In genomic region chr4:65163698-65164097, GRCm38 (mm10) we compare ENCODE assay signal across 29 mouse cellular contexts. TPM values are rescaled to one million over a fixed set of nuclear protein-coding genes. Genes with fewer than 3 reads are reported as not detected.
"Had no signal": no experiment of that assay in that cellular context is flagged by ENCODE, and none has a peak within 500 bp of the region (broad histone marks: within the 10 kb centered on the region; RNA-seq: fewer than 3 reads in every experiment).

No protein-coding gene starts in this region.

- H3K4me3 ChIP-seq: left cerebral cortex, adult 2 months; limb, embryonic 10.5 days; limb, embryonic 12.5 days; limb, embryonic 13.5 days; limb, embryonic 15.5 days; liver, embryonic 12.5 days; liver, embryonic 13.5 days; liver, embryonic 15.5 days; lung, embryonic 15.5 days; megakaryocyte, embryonic 14.5 days; midbrain, embryonic 10.5 days; midbrain, embryonic 12.5 days; midbrain, embryonic 13.5 days; midbrain, embryonic 15.5 days; myocyte; neural tube, embryonic 12.5 days had no signal

- H3K36me3 ChIP-seq: limb, embryonic 10.5 days; limb, embryonic 12.5 days; limb, embryonic 13.5 days; limb, embryonic 15.5 days; liver, embryonic 12.5 days; liver, embryonic 13.5 days; liver, embryonic 15.5 days; lung, embryonic 15.5 days; midbrain, embryonic 10.5 days; midbrain, embryonic 12.5 days; midbrain, embryonic 13.5 days; midbrain, embryonic 15.5 days; neural tube, embryonic 12.5 days had no signal

- H3K27ac ChIP-seq: left cerebral cortex, adult 2 months; limb, embryonic 10.5 days; limb, embryonic 12.5 days; limb, embryonic 13.5 days; limb, embryonic 15.5 days; liver, embryonic 12.5 days; liver, embryonic 13.5 days; liver, embryonic 14.5 days; liver, embryonic 15.5 days; lung, embryonic 15.5 days; macrophage; midbrain, embryonic 10.5 days; midbrain, embryonic 12.5 days; midbrain, embryonic 13.5 days; midbrain, embryonic 15.5 days; neural tube, embryonic 12.5 days had no signal

- H3K27me3 ChIP-seq: limb, embryonic 12.5 days; limb, embryonic 13.5 days; limb, embryonic 15.5 days; liver, embryonic 12.5 days; liver, embryonic 13.5 days; liver, embryonic 15.5 days; lung, embryonic 15.5 days; megakaryocyte, embryonic 14.5 days; midbrain, embryonic 12.5 days; midbrain, embryonic 13.5 days; midbrain, embryonic 15.5 days; neural tube, embryonic 12.5 days had no signal

- H3K4me1 ChIP-seq: limb, embryonic 10.5 days; limb, embryonic 15.5 days; liver, embryonic 12.5 days; liver, embryonic 13.5 days; liver, embryonic 15.5 days; midbrain, embryonic 12.5 days; midbrain, embryonic 13.5 days; midbrain, embryonic 15.5 days; neural tube, embryonic 12.5 days had no signal

- H3K9ac ChIP-seq: limb, embryonic 12.5 days; limb, embryonic 13.5 days; limb, embryonic 15.5 days; liver, embryonic 12.5 days; liver, embryonic 13.5 days; liver, embryonic 14.5 days; liver, embryonic 15.5 days; liver, postnatal 0 days; lung, embryonic 15.5 days; midbrain, embryonic 12.5 days; midbrain, embryonic 13.5 days; midbrain, embryonic 15.5 days; neural tube, embryonic 12.5 days had no signal

- DNase-seq: layer of hippocampus, postnatal 36 days; left cerebral cortex, postnatal 4 days; liver; liver, embryonic 13.5 days; liver, postnatal 0 days; lung, adult 18-20 months; lung, adult 2 months; lung, postnatal 10 days; midbrain, embryonic 14.5 days had no signal

- H3K4me2 ChIP-seq: limb, embryonic 12.5 days; limb, embryonic 13.5 days; limb, embryonic 15.5 days; liver, embryonic 11.5 days; liver, embryonic 12.5 days; liver, embryonic 13.5 days; liver, embryonic 15.5 days; lung, embryonic 15.5 days; midbrain, embryonic 11.5 days; midbrain, embryonic 12.5 days; midbrain, embryonic 13.5 days; midbrain, embryonic 15.5 days; neural tube, embryonic 12.5 days had no signal

- ATAC-seq: liver, embryonic 12.5 days; liver, postnatal 0 days; midbrain, embryonic 13.5 days; midbrain, embryonic 15.5 days; midbrain, embryonic 16.5 days had no signal

- H3K9me3 ChIP-seq: limb, embryonic 10.5 days; limb, embryonic 12.5 days; limb, embryonic 13.5 days; limb, embryonic 15.5 days; liver, embryonic 12.5 days; liver, embryonic 13.5 days; liver, embryonic 15.5 days; lung, embryonic 15.5 days; megakaryocyte, embryonic 14.5 days; midbrain, embryonic 10.5 days; midbrain, embryonic 12.5 days; midbrain, embryonic 13.5 days; midbrain, embryonic 15.5 days; neural tube, embryonic 12.5 days had no signal

RNA-seq across cellular contexts. Expression of gene Pappa, which starts 39.7 kb away (rescaled TPM):
- polyA plus RNA-seq: macrophage had no signal
